Mouse (Mus musculus) left cerebral cortex, postnatal 14 days (tissue): ENCODE measurements around the gene Tubb4b. TPM values are rescaled to one million over a fixed set of nuclear protein-coding genes. Genes with fewer than 3 reads are reported as not detected.

Source experiments
- DNase-seq, 2 experiments: peaks; one replicate each; pipeline ENCODE4 v3.0.0; 2021 to 2022; ENCODE audit warnings: low spot score in 2 of 2, mixed read lengths in 1 of 2
- intact Hi-C: fragments of 180-260 bp; cut with DNase I; formaldehyde crosslinking; loops from one replicate; pipeline ENCODE4 v1.15.1; 2025
- total RNA-seq, 2 experiments: library from RNA; stranded (reverse); gene quantifications; 2 replicates each; pipeline ENCODE4 v1.2.3; 2021

The Tubb4b gene
- total RNA-seq, 2 experiments from 2014 or later, result 478 to 505 TPM

DNA sequence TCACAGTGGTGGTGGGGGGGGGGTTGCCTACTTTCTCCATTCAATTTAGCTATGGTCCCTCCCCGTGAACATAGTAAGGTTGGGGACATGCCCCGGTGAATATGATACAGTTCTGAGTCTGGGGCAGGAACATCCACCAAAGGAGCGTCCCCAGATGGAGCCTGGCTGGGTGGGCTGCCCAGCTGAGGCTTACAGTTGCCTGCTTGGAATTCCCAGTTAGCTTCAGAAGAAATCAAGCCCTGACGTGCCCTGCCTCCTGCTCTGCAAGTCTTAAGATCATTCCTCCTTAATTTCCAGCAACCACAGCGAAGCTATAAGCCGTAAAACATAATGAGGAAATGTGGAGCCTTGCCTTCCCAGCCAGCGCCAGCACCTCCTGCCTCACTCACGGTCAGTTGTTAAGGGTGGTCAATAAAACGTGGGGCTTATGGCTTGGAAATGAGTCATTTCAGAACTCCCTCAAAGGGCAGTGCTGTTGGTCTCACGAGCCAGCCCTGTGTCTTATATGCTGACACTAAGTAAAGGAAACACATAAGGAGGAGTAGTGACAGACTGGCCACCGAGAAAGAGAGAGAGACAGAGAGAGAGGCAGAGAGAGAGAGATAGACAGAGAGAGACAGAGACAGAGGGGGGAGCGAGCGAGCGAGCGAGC lies 44.8 kb downstream of the Tubb4b start:
- intact Hi-C loops, result loop anchor here (5.0 kb wide), 3 partner anchors 52 to 217 kb away; partner anchors contain the start of gene Dph7
- no peak for DNase-seq

DNA sequence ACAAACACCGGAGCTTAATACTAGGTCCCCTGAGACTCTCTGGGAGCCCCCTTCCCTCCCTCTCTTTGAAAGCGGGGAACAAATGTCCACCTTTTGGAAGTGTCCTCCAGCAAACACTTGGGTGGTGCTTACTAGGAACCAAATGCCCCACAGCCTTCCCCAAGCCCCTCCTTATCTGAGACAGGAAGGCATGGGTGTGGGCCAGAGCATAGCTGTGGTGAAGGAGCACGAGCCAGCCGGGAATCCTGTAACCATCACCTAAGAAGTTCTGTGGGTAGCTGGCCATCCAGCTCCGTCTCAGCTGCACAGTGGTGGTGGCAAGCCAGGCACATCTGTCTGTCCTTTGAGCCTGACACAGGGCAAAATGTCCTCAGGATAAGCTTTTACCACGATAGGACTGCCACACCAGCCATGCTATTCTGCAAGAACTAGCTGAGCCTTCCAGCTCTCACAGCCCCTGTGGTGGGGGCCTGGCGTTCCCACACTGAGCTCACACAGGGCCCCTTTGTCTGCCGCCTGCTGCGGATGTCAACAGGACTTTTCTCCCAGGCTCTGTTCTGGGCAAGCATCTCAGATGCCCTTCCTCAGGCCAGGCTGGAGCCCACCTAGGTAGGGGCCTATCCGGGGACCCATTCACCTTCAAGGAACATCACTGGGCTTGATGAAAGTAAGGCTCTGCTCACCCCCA lies 46.1 kb downstream of the Tubb4b start:
- peak; percentile 49 to 60 for DNase-seq
- intact Hi-C loops, result loop anchor here (5.0 kb wide), 1 partner anchor 51 kb away; no protein-coding TSS in a partner anchor

DNA sequence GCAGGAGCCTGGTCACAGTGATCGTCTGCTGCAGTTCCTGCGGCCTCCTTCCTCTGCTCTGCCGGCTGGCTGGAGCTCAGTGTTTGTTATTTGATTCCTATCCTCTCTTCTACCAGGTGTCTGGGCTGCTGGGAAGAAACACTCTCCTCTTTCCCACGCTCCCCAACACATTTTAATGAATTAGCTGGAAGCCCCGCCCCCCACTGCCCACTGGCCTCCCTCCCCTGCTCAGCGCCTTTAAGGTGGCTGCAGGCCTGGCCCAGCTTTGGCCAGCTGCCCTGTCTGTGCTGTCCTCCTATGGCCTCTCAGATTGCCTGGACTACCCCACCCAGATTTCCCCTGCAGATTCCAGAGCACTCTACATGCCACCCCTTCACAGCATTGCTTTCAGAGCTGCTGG lies 46.8 kb downstream of the Tubb4b start:
- peak; percentile 64 to 68 for DNase-seq
- intact Hi-C loops, result loop anchor here (5.0 kb wide), 1 partner anchor 50 kb away; no protein-coding TSS in a partner anchor

DNA sequence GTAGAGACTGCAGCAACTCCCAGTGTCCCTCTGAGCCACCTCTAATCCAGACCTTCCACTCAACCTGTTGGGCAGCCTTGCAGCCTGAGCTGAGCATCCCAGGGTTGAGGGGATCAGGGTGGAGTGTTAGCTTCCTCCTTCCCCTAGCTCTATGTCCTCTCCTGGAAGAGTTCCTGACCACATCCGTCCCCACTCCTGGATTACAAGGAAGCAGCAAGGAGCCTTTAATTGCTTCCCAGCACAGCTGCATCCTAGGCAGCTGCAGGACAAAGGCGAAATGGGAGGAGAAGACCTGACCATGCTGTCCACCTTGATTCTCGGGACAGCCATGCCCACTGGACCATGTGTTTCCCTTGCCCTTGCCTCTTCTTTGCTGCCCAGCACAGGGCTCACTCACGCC lies 47.4 kb downstream of the Tubb4b start:
- no peak for DNase-seq
- intact Hi-C loops, result loop anchor here (5.0 kb wide), 1 partner anchor 50 kb away; no protein-coding TSS in a partner anchor

DNA sequence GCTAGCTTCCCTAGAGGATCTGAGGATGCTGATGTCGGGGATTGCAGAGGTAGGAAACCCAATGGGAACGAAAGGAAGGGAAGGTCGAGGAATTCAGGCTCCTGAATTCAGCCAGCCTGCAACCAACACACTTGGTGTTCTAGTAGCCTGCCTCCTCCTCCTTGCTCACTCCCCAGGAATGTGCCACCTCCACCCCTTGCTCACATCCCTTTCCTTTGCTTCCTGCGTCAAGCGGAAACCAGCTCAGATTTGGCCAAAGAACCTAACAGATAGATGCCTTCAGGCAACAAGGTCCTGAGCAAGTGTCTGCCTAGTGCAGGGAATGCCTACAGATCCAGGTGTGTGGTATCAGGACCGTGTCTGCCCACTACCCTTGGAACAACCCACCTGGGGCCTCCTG lies 47.9 kb downstream of the Tubb4b start:
- intact Hi-C loops, result loop anchor here (5.0 kb wide), 1 partner anchor 49 kb away; no protein-coding TSS in a partner anchor
- no peak for DNase-seq

DNA sequence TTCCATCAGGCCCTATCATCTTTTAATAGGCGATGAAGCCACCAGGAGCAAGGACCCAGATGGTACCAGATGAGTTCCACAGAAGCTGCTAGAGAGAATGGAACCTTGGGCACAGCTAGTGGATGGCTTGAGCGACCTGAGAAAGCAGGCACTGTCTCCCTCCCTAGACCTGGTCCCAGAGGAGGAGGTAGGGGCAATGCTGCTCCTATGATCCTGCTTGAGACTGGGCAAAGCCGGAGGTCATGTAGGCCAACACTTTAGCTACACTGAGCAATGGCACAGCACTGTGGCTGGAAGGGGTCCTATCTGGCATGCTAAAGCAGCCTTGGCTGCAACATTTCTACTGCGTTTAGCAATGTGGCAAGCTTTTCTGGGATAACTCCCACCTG lies 48.8 kb downstream of the Tubb4b start:
- DNase-seq, result no peak
- intact Hi-C loops, result loop anchor here (5.0 kb wide), 1 partner anchor 48 kb away; no protein-coding TSS in a partner anchor

DNA sequence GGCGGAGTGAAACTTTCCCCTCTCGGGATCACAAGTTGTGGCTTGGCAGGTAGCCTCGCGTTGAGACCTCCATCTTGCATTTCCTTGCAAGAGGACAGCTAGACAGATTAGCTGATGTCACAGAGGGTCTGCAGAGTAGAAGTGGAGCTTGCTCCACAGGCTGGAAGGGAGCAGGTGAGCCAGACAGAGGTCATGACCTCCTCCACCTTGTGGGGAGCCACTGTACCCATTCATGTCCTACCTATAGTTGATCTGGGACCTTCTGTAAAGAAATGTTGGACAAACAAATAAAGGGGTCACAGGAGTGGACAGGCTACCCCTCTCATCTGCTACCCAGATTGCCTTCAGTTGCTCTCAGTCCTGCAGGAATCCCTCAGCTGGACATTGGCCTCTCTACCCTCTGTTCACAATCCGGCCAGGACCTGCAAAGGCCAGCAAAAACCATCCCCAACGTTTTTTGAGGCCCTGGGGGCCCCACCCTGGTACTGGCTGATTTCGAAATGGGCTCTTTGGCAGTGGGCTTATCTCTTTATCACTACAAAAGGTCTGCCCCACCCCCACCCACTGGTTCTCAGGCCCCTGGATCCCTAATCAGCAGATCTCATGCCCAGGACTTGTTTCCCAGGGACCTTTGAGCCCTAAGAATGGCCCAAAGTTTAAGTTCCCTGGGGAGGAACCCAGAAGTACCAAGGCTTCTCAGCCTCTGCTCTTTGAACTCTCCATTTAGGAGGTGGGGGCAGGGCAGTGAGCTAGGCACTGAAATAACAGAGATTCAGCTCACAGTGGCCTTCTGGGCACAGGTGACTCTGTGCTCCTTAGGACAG lies 49.4 kb downstream of the Tubb4b start:
- intact Hi-C loops, result loop anchor here (5.0 kb wide), 1 partner anchor 48 kb away; no protein-coding TSS in a partner anchor
- no peak for DNase-seq

DNA sequence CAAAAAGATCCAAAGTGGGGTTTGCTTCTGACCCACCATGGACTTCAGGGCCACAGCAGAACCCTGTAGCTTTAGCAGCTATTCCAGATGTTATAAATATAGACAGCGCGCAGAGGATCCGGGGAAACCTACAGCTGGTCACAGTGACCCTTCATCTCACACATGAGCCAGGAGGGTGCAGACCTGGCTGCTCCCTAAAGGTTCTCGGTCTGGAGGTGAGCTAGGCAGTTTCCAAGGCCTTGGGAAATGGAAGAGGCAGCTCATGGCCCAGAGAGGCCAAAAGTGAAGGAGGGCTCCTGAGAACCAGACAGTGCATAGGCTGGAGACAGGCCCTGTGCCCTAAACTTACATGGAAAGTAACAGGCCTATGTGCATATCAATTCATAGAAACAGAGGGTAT lies 50.7 kb downstream of the Tubb4b start:
- intact Hi-C loops, result no loop called here
- no peak for DNase-seq

DNA sequence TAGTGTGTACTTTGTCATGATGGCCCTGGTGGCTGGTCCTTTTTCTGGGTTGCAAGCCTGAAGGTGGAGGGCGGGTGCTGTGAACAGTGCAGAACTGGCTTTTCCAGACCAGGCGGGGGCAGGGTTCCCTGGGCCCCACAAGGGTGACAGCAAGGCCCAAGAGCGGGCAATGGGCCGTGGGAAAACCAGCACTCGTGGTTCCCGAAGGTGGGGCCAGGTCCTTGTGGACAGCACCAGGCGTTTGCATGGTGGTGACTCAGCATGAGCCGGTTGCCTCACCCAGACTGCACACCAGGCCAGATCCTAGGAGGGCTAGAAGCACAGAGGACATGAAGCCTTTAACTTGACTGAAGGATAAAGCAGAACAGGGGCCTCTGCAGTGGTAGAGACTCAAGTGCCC lies 51.9 kb downstream of the Tubb4b start:
- intact Hi-C loops, result no loop called here
- DNase-seq, result no peak

Other genes starting within 250 kb of the Tubb4b start
- 10 to 100 TPM; 85.4 to 96.4 TPM for gene Mrpl41, start 249.6 kb downstream of the Tubb4b start, total RNA-seq
- 10 to 100 TPM; 10.6 to 13.4 TPM for gene Pnpla7, start 248.7 kb downstream of the Tubb4b start, total RNA-seq
- 100 to 1,000 TPM; 565 to 580 TPM for gene Nsmf, start 170.3 kb downstream of the Tubb4b start, total RNA-seq
- gene Entpd8, start 144.4 kb downstream of the Tubb4b start, total RNA-seq, result not detected
- gene Noxa1, start 129.6 kb downstream of the Tubb4b start, total RNA-seq, result not detected
- gene Nrarp, start 43.9 kb downstream of the Tubb4b start, total RNA-seq, result 10 to 100 TPM; 38.6 to 44.9 TPM
- gene Tor4a, start 27.8 kb downstream of the Tubb4b start, total RNA-seq, result 1 to 10 TPM; 1.7 to 2.6 TPM
- 10 to 100 TPM; 49.9 to 52.1 TPM for gene Nelfb, start 13.2 kb downstream of the Tubb4b start, total RNA-seq
- gene Stpg3, start 10.1 kb downstream of the Tubb4b start, total RNA-seq, result under 1 TPM; 0.27 to 0.44 TPM
- not detected for gene Fam166a, start 6.0 kb downstream of the Tubb4b start, total RNA-seq
- gene Slc34a3, start 9.7 kb upstream of the Tubb4b start, total RNA-seq, result not detected
- not detected for gene Rnf224, start 12.1 kb upstream of the Tubb4b start, total RNA-seq
- gene Rnf208, start 17.6 kb upstream of the Tubb4b start, total RNA-seq, result 100 to 1,000 TPM; 220 to 242 TPM
- under 1 TPM in 1 of 2 experiments, not detected in 1; 0.79 TPM for gene Cysrt1, start 17.8 kb upstream of the Tubb4b start, total RNA-seq
- 1 to 10 TPM; 2.3 to 2.8 TPM for gene AL732309.1, start 22.2 kb upstream of the Tubb4b start, total RNA-seq
- 10 to 100 TPM; 35.3 to 41.3 TPM for gene Tmem203, start 30.7 kb upstream of the Tubb4b start, total RNA-seq
- 10 to 100 TPM; 14.2 to 15.7 TPM for gene Tprn, start 37.9 kb upstream of the Tubb4b start, total RNA-seq
- 10 to 100 TPM; 70.9 to 72.1 TPM for gene Ssna1, start 47.7 kb upstream of the Tubb4b start, total RNA-seq
- 10 to 100 TPM; 69.8 to 73.2 TPM for gene Anapc2, start 47.8 kb upstream of the Tubb4b start, total RNA-seq
- not detected for gene Tmem210, start 63.4 kb upstream of the Tubb4b start, total RNA-seq
- gene Lrrc26, start 65.2 kb upstream of the Tubb4b start, total RNA-seq, result not detected
- 100 to 1,000 TPM; 477 to 493 TPM for gene Grin1, start 94.5 kb upstream of the Tubb4b start, total RNA-seq
- gene Man1b1, start 107.6 kb upstream of the Tubb4b start, total RNA-seq, result 10 to 100 TPM; 57.2 to 59.0 TPM
- gene Dpp7, start 131.7 kb upstream of the Tubb4b start, total RNA-seq, result 10 to 100 TPM; 28.0 to 31.6 TPM
- gene Uap1l1, start 141.0 kb upstream of the Tubb4b start, total RNA-seq, result 10 to 100 TPM; 12.2 to 14.8 TPM
- gene Sapcd2, start 147.6 kb upstream of the Tubb4b start, total RNA-seq, result 1 to 10 TPM; 6.2 to 7.0 TPM
- gene Entpd2, start 171.2 kb upstream of the Tubb4b start, total RNA-seq, result 10 to 100 TPM; 14.7 to 17.5 TPM
- 100 to 1,000 TPM; 366 to 370 TPM for gene Npdc1, start 174.6 kb upstream of the Tubb4b start, total RNA-seq
- gene Fut7, start 198.6 kb upstream of the Tubb4b start, total RNA-seq, result under 1 TPM; 0.26 to 0.27 TPM
- 100 to 1,000 TPM; 137 to 152 TPM for gene Abca2, start 204.0 kb upstream of the Tubb4b start, total RNA-seq
- 1 to 10 TPM in 1 of 2 experiments, under 1 TPM in 1; 0.59 to 1.2 TPM for gene Clic3, start 232.1 kb upstream of the Tubb4b start, total RNA-seq
- 10 to 100 TPM; 64.1 to 66.3 TPM for gene Paxx, start 236.4 kb upstream of the Tubb4b start, total RNA-seq
- gene Ptgds, start 245.3 kb upstream of the Tubb4b start, total RNA-seq, result 1,000 to 10,000 TPM; 1,462 to 1,765 TPM